In the genomic region with DNA sequence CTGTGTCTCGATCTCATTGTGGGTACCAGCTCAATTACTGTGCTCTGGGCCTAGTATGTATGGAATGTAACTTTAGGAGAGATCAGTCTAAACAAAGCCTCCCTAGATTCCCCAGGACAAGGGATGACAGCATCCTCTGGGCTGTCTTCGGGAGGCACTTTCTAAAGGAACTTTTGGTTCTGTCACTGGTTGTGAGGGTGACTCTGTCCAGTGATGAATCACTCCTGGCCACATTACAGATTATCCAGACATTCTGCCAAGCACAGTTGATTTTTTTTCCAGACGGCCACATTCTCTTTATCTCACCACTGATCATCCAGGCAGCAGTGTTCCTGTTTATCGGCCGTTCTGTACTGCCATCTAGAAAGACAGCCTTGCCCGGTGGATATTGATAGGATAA, we compare ENCODE assay signal across 14 mouse cellular contexts.
A peak's percentile ranks its signal among the peaks of the same experiment; 100 is the strongest.
DNase-seq lines count a peak whose midpoint lies in the region; ATAC-seq and TF ChIP-seq lines count a peak whose summit lies in the region.
"Had no signal": no experiment of that assay in that cellular context is flagged by ENCODE, and none has a peak within 500 bp of the region (broad histone marks: within the 10 kb centered on the region; RNA-seq: fewer than 3 reads in every experiment).

No protein-coding gene starts in this region.

- no peaks in the 10 kb centered on the region for H3K79me2 ChIP-seq in myocyte (ENCODE audit: control insufficient read depth, insufficient read depth)

- 9% methylated on average over 6 of the region's 6 CpGs for WGBS in lung, embryonic 15.5 days
- WGBS in heart, embryonic 14.5 days = 5% methylated on average over 6 of the region's 6 CpGs

- ATAC-seq in frontal cortex, adult (ENCODE audit: low TSS enrichment) = peak; percentile 31; the same call in 1 of the 2 replicates
- ATAC-seq in lung, embryonic 15.5 days (ENCODE audit: borderline replicate concordance, extremely low read depth, low FRiP score, low TSS enrichment) = 0 out of 2 replicates have a peak, but pooled peaks have one; percentile 2
- no peak for ATAC-seq in heart, embryonic 14.5 days (ENCODE audit: insufficient number of reproducible peaks, insufficient read depth, low FRiP score, low read depth)
- ATAC-seq in erythroblast, adult 5-6 weeks (replicated peaks; ENCODE audit: low FRiP score, poor library complexity, severe bottlenecking) = no peak

- H3K9me3 ChIP-seq in lung, embryonic 15.5 days = no peaks in the 10 kb centered on the region
- H3K9me3 ChIP-seq in heart, embryonic 14.5 days (ENCODE audit: control insufficient read depth, low read length) = no peaks in the 10 kb centered on the region
- H3K9me3 ChIP-seq: forebrain, embryonic 13.5 days; hindbrain, embryonic 12.5 days; limb, embryonic 13.5 days; midbrain, embryonic 12.5 days had no signal

- no peak overlapping the region for H3K4me3 ChIP-seq in lung, embryonic 15.5 days
- H3K4me3 ChIP-seq in heart, embryonic 14.5 days (ENCODE audit: control insufficient read depth in 1 of 2, insufficient read depth in 1 of 2, low read depth in 1 of 2, low read length in 2 of 2) = no peak overlapping the region
- H3K4me3 ChIP-seq in myocyte = no peak overlapping the region
- H3K4me3 ChIP-seq: forebrain, embryonic 13.5 days; hindbrain, embryonic 12.5 days; layer of hippocampus, adult 2 months; limb, embryonic 13.5 days; midbrain, embryonic 12.5 days had no signal

- H3K9ac ChIP-seq in lung, embryonic 15.5 days = no peak overlapping the region
- H3K9ac ChIP-seq in heart, embryonic 14.5 days (ENCODE audit: low read length) = no peak overlapping the region
- H3K9ac ChIP-seq: forebrain, embryonic 13.5 days; hindbrain, embryonic 12.5 days; limb, embryonic 13.5 days; midbrain, embryonic 12.5 days had no signal

- H3K36me3 ChIP-seq in lung, embryonic 15.5 days = no peaks in the 10 kb centered on the region
- H3K36me3 ChIP-seq in heart, embryonic 14.5 days (ENCODE audit: control insufficient read depth, insufficient read depth, low read length) = no peaks in the 10 kb centered on the region
- no peaks in the 10 kb centered on the region for H3K36me3 ChIP-seq in myocyte (ENCODE audit: control insufficient read depth, insufficient read depth)
- H3K36me3 ChIP-seq: hindbrain, embryonic 12.5 days; limb, embryonic 13.5 days; midbrain, embryonic 12.5 days had no signal

- no peaks in the 10 kb centered on the region for H3K27me3 ChIP-seq in lung, embryonic 15.5 days
- no peaks in the 10 kb centered on the region for H3K27me3 ChIP-seq in heart, embryonic 14.5 days (ENCODE audit: control insufficient read depth, insufficient read depth, low read length)
- H3K27me3 ChIP-seq in myocyte (ENCODE audit: control insufficient read depth, insufficient read depth, insufficient read length) = no peaks in the 10 kb centered on the region
- H3K27me3 ChIP-seq: CH12.LX; forebrain, embryonic 13.5 days; hindbrain, embryonic 12.5 days; limb, embryonic 13.5 days had no signal

- no peak for DNase-seq in frontal cortex, postnatal 10 days (ENCODE audit: low spot score in 2 of 2)
- DNase-seq in lung, postnatal 4 days = no peak
- DNase-seq in B cell, adult 2 months = no peak

- H3K27ac ChIP-seq in lung, embryonic 15.5 days = peak overlapping the region; percentile 79
- no peak overlapping the region; a peak in 1 of 4 replicates for H3K27ac ChIP-seq in heart, embryonic 14.5 days (replicated peaks in 1 of 2; ENCODE audit: control insufficient read depth in 1 of 2, insufficient read depth in 1 of 2, low read depth in 2 of 2, low read length in 2 of 2)
- H3K27ac ChIP-seq: forebrain, embryonic 13.5 days; hindbrain, embryonic 12.5 days; midbrain, embryonic 12.5 days had no signal

- no peak overlapping the region for H3ac ChIP-seq in myocyte (ENCODE audit: control insufficient read depth, insufficient read length)

- peak overlapping the region; percentile 49; the same call in 1 of the 2 replicates for H3K4me2 ChIP-seq in lung, embryonic 15.5 days
- H3K4me2 ChIP-seq in heart, embryonic 14.5 days (ENCODE audit: low read length) = peak overlapping the region; percentile 60
- H3K4me2 ChIP-seq in myocyte (ENCODE audit: low read depth) = peak overlapping the region; percentile 59
- H3K4me2 ChIP-seq: hindbrain, embryonic 12.5 days; midbrain, embryonic 12.5 days had no signal

- peaks cover 27% of the 10 kb centered on the region for H3K4me1 ChIP-seq in lung, embryonic 15.5 days
- peaks cover 20 to 27% of the 10 kb centered on the region in 2 experiments for H3K4me1 ChIP-seq in heart, embryonic 14.5 days (ENCODE audit: control insufficient read depth in 2 of 2, insufficient read depth in 2 of 2, low read length in 2 of 2)

- no peak for TF ChIP-seq POLR2A in myocyte (IDR thresholded peaks at IDR 0.05; ENCODE audit: insufficient read length, low read depth)

TF ChIP-seq in myocyte, 11 proteins besides CTCF, POLR2A, EP300 and RAD21:
- TF ChIP-seq MYOD1 (IDR thresholded peaks at IDR 0.05; ENCODE audit: control insufficient read depth in 1 of 3, insufficient read length in 2 of 3, low read depth in 2 of 3) = no peak
- no peak for TF ChIP-seq TCF12 (IDR thresholded peaks at IDR 0.05; ENCODE audit: insufficient read depth, poor library complexity, severe bottlenecking)
- no peak for TF ChIP-seq USF1 (IDR thresholded peaks at IDR 0.05; ENCODE audit: low read depth)
- TF ChIP-seq CEBPB (IDR thresholded peaks at IDR 0.05; ENCODE audit: insufficient read depth, poor library complexity, severe bottlenecking) = no peak
- TF ChIP-seq REST (IDR thresholded peaks at IDR 0.05; ENCODE audit: insufficient read depth, insufficient read length) = no peak
- TF ChIP-seq POLR2AphosphoS2 (IDR thresholded peaks at IDR 0.05; ENCODE audit: insufficient read length, low read depth) = no peak
TF ChIP-seq in myocyte: peak in this region for 0.

Comparison
In these comparisons a context has a peak if more than half of its experiments do, and no peak if none do; other contexts are left out.
1. ATAC-seq: peak in frontal cortex, adult (single experiment) and lung, embryonic 15.5 days (single experiment); none in heart, embryonic 14.5 days (single experiment) and erythroblast, adult 5-6 weeks (single experiment).
2. Peak in every context shown above with its lines, with median percentiles within 50 percentile points of each other: H3K4me2 ChIP-seq.